Mouse (Mus musculus) testis, adult 2 months (tissue): ENCODE data around the gene Olfr1056.
"Not testable (repeated sequence)": the region's sequence is repeated elsewhere in the genome, so short reads cannot be mapped to it uniquely, and the experiment has no call there.

Experiments
- CTCF ChIP-seq: fragments of 200-500 bp; IDR thresholded peaks from 2 replicates; pipeline ENCODE4 v1.5.1; 2012; ENCODE audit warnings: low read depth, mild to moderate bottlenecking, inconsistent platforms, low read length, moderate library complexity; ENCODE audit not compliant: control insufficient read depth, insufficient read depth, insufficient replicate concordance
- POLR2A ChIP-seq: fragments of 200-500 bp; IDR thresholded peaks from 2 replicates; pipeline ENCODE4 v1.6.1; 2012; ENCODE audit warnings: low read depth, mild to moderate bottlenecking, inconsistent platforms, low read length, moderate library complexity; ENCODE audit not compliant: control insufficient read depth

GRCm38 (mm10) chr2:86366342-86366741 lies 4.1 kb upstream of the Olfr1056 start:
- not testable (repeated sequence) for TF ChIP-seq CTCF, POLR2A
